Mouse (Mus musculus): ENCODE data around the gene Fxyd2.

Gene Fxyd2

DNA sequence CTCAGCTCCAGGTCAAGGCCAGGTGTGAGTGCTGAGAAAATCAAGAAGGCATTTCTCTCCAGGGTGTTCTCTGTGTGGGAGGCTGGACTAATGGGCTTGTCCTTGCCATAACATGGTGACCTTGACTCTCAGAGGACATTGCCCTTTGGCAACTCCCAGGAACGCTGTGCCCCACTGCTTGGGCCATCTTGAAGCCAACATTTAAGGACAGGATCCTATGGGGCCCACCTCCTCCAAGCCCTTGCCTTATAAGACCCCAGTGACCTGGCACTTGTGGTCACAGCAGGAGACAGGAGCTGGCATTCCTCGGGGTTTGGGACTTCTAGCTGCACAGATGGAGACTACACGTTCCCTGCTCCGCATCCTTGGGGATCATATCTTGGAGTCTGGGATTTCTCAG, at the start of gene Fxyd2:
Fxyd2 (plus strand) TSS at position 236 of the 400 bp plus-strand sequence.
- no peak for DNase-seq (ENCODE audit: low read depth, low spot score)

DNA sequence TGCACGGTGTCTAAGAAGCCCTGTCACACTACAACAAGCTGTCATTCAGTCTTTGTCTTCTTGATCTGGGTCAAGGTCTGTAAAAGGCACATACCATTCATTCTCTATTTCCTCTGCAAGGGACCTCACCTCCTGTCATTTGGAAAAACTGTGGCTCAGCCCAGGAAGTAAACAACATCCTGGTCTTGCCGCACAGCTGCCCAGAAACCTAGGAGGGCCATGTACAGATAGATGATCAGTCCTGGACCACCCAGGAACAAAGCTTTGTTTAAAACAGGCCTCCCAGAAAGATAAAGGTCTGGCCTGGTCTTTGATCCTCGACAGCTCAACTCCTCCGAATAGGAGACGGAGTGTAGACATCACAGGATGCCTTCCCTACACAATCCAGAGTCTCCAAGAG, 49.6 kb upstream of the Fxyd2 start:
- no peak for DNase-seq (ENCODE audit: low read depth, low spot score)

DNA sequence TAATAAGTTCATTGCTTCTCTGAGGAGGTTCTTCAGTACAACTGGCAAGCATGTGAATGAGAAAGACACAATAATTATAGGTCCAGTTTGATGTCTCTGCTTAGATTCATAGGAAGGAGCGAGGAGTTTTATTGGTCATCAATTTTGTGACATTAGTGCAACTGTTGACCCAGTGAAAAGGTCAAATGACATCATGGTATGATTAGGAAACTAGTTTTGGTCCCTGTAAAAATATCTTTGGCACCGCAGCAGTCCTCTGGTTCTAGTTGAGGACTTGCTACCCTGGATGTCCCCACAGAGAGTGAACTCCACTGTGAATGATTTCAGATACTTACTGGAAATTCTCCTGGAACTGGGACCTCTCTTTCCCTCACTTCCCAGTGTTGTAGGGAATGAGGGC, 44.3 kb upstream of the Fxyd2 start:
- no peak for DNase-seq (ENCODE audit: low read depth, low spot score)

DNA sequence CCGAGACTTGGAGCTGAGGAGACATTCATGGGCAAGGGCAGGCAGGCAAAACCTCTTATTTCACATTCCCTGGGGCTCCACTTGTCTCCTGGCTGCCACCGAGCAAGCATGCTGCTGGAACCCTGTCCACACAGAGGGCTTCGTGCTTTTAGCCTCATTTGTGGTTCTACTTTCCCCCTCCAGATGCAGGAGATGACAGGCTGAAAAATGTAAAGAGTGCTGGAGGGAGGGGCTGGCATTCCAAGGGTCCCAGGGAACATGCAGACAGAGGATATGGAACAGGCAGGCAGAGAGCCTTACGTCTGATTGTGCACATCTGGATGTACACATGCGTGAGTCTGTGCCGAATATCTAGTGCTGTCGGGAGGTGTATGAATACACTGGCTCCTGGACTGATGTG, 41.1 kb upstream of the Fxyd2 start:
- DNase-seq (ENCODE audit: low read depth, low spot score) = no peak

DNA sequence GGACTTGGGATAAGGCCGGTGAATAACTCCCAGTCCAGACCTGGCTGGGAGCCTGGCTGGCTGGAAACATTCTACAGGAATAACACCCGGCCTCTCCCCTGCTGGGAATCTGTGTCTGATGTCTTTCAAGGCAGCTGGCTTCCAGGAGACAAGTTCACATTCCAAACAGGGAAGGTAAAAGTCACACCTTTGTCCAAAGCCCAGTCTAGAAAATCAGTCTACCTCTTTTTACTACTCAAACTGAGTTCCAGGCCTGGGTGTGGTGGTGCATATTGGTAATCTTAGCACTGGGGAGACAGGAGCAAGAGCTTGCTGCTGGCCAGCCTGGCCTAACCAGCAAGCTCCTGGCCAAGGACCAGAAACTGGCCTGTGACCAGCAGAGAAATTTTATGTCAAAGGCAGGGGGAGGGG, 37.4 kb upstream of the Fxyd2 start:
- DNase-seq (ENCODE audit: low read depth, low spot score) = no peak

DNA sequence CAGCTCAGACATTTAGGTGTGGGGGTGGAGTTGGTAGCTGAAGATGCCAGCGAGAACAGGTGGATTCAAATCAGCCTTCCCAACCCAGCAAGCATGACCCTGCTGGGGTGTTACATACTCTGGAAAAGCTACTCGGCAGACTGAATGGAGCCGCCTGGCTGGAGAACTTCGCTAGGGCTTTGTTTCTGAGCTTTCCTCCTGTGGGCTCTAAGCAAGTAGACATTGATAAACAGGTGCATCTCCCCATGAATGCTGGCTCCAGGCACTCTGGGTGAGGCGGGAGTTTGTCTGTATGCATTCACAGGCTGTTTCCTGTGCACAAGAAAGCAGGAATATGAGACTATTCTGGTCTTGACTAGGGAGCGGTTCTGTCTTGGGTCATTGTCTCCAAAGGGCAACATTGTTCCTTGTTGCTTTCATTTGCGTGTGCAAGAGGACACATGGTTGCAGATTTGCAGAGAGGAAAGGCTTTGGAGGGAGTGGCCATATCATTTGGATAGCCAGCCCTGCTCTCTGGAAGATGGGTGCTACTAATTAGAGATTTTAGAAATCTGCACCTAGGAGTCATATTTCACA, 35.7 kb upstream of the Fxyd2 start:
- no peak for DNase-seq (ENCODE audit: low read depth, low spot score)

GRCm38 (mm10) chr9:45367716-45368115, 31.8 kb upstream of the Fxyd2 start:
- DNase-seq (ENCODE audit: low read depth, low spot score) = no peak

DNA sequence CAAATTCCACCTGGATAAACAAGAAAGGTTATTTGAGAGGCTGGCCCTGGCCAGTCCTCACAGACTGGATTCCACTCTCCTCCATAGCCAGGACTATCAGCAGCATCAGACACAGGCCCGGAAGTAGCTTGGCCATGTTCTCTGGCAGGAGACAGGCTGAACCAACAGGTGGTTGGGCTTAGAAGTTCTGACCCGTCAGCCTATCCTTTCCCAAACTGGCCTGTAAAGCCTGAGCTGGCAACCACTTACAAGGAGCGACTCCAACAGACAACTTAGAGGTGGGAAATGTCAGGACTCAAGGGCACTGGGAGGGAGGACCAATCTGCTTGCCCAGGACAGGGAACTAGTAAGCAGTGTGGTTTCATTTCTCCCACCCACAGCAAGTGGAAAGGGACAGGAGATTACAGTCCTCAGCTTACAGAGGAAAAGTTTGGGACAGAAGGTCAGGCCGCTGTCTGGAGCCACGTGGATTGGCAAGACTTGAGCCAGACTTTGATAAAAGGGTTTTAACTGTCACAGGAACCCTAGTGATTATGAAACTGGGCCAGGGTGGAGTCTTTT, 31.0 kb upstream of the Fxyd2 start:
- no peak for DNase-seq (ENCODE audit: low read depth, low spot score)

- DNase-seq (ENCODE audit: low read depth, low spot score) = peak; percentile 57
Measured at GRCm38 (mm10) chr9:45370117-45370561, 29.3 kb upstream of the Fxyd2 start, which contains the start of gene Fxyd6. Gene Fxyd6, plus strand, starts transcription at chr9:45370185.

DNA sequence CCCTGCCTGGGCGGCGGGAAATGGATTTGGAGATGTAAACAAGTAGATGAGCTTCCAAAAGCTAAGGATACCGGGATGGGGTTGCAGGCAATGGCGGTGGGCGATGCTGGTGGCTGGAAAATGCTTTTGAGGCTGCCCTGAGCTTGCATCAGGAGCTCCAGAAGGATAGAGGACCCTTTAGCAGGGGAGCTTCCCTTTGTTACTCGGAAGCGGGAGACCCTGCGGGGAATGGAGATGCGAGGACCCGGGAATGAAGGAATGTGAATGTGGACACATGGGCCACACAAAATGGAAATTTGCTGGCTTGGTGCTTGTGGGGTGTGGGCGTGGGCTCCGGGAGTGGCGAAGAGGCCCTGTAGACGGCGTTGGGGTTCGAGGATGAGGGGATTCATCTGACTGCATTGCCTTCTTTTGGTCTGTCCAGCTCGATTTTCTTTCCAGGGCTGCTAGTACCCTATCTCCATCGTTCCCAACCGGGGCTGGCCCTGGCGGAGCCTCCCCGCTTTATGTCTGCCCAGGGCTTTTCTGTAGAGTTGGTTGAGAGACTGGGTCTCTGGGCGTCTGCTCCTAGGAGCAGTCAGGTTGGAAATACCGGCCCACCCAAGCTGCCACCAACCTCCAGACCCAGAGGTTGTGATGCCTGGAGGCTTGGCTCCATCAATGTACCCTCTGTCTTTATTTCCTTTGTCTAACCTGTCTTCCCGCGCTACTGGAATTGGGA, 28.7 kb upstream of the Fxyd2 start:
- DNase-seq (ENCODE audit: low read depth, low spot score) = no peak

- no peak for DNase-seq (ENCODE audit: low read depth, low spot score)
Measured at GRCm38 (mm10) chr9:45371337-45371707, 28.1 kb upstream of the Fxyd2 start.

- DNase-seq (ENCODE audit: low read depth, low spot score) = no peak
Measured at GRCm38 (mm10) chr9:45373896-45374295, 25.6 kb upstream of the Fxyd2 start.

GRCm38 (mm10) chr9:45374988-45375502, 24.4 kb upstream of the Fxyd2 start:
- no peak for DNase-seq (ENCODE audit: low read depth, low spot score)

GRCm38 (mm10) chr9:45376427-45376826, 23.0 kb upstream of the Fxyd2 start:
- DNase-seq (ENCODE audit: low read depth, low spot score) = no peak

- DNase-seq (ENCODE audit: low read depth, low spot score) = no peak
Measured at GRCm38 (mm10) chr9:45376883-45377282, 22.6 kb upstream of the Fxyd2 start.

- DNase-seq (ENCODE audit: low read depth, low spot score) = no peak
Measured at GRCm38 (mm10) chr9:45380411-45381251, 18.8 kb upstream of the Fxyd2 start.

- no peak for DNase-seq (ENCODE audit: low read depth, low spot score)
Measured at GRCm38 (mm10) chr9:45382336-45382735, 17.1 kb upstream of the Fxyd2 start.

- no peak for DNase-seq (ENCODE audit: low read depth, low spot score)
Measured at GRCm38 (mm10) chr9:45382834-45383233, 16.6 kb upstream of the Fxyd2 start.

DNA sequence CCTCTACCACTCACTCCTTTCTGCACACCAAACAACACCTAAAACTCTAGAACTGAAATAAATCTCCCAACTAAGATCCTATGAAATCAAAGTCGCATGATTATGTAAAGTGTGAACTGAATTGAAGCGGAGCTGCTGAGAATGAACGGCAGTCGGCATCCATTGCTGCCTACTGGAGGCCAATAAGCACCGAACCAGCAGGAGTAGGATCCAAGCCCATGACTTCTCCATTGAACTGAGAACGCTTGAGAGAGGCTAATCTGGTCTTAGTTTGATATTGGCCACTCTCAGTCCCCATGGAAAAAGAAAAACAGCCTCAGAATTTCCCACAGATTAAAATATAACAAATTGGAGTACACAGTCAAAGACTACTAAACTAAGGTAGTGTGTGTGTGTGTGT, 15.6 kb upstream of the Fxyd2 start:
- no peak for DNase-seq (ENCODE audit: low read depth, low spot score)

DNA sequence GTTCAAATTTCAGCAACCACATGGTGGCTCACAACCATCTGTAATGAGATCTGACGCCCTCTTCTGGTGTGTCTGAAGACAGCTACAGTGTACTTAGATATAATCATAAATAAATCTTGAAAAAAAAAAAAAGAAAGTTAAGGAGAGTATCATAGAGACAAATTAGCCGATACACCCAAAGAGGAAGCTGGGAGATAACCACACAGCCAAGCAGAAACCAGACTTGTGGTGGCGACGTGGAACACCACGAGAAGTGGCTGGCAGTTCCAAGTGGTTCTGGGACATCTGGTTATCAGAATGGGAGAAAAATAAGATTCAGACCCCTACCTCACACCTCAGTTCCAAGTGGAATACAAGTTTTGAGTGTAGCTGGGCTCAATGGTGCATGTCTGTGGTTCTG, 12.8 kb upstream of the Fxyd2 start:
- no peak for DNase-seq (ENCODE audit: low read depth, low spot score)

DNA sequence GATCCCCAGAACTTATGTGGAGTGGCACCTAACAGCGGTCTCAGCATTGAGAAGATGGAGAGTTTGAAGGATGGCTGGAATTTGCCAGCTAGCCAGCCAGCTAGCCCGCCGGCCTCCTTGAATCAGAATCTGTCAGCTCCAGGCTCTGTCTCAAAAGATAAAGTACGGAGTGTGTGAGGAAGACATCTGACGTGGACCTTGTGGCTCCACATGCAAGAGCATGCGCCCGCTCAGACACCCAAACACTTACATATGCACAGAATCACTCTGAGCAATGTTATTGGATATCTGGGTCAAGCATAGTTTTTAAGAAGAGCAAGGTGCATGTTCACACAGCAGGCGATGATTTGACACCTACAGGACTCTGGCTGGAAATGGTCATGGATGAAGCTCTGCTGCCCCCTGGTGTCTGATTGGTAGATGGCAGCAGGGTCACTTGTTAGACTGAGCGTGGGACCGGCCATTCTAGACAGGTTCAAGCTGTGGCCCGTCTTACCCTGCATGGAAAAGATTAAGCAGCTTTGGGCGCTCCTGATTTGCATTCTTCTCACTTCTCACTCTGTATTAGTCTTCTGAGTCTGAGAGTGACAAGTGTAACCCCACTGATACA, 11.0 kb upstream of the Fxyd2 start:
- peak; percentile 61 for DNase-seq (ENCODE audit: low read depth, low spot score)

GRCm38 (mm10) chr9:45389596-45389995, 9.9 kb upstream of the Fxyd2 start:
- DNase-seq (ENCODE audit: low read depth, low spot score) = no peak

All from embryo, embryonic 11.5 days (tissue).